Mouse (Mus musculus) heart, adult 9 months (tissue): ENCODE data around the gene Bard1.

Experiments used
- DNase-seq, 2 experiments: peaks; one replicate each; pipeline ENCODE4 v3.0.0; 2022; ENCODE audit warnings: low spot score in 2 of 2

Gene Bard1

DNA sequence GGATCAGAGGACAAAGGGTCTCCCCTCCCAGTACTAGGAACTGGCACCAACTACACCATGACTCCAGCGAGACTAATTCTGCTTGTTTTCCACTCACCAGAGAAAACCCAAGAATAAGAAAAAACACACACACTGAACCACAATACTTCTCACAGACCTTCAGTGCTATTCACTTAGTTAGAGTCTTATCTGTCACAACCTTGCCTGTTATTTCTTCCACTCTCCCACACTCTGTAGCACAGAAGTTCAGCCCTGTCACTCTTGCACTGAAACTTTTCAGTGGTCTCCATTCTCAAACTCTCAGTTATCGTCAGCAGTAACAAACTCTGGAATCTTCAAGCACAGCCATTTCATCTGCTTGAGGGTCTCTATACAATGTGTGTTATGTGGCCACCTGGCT is 50.2 kb downstream of the Bard1 start:
- no peak for DNase-seq

DNA sequence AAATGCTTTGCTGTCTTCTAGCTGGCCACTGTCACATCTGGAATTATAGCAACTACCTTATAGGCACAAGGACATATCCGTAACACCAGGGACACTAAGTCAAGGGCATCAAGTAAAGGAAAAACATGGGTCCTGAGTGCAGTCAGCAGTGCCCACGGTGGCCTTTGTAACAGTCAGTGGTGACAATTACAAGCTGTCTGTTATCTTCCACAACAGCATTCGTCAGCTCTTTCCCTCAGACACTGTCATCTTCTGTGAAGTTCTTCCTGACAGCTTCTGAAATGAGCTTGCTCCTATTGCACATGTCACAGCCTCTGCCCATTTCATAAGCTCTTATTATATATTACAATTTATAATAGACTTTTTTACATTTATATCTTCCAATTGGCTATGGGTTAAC is 50.7 kb downstream of the Bard1 start:
- DNase-seq: no peak

DNA sequence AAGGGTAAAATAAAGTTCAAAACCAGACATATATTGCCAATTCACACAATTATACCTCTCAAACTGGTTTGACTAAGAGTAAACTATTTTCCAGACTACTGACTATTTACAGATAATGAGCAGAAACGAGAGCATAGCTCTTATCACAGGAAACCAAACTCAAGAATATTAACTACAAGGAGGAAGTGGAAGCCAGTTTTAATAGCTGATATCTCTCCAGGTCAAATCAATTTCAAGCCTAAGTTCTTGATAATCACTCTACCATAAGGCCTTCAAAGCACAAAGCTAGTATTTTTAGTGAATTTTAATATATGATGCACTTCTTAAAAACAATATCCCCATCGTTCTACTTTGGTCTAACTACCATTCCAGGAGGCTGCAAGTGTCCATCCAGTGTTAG is 57.8 kb downstream of the Bard1 start:
- DNase-seq: no peak

DNA sequence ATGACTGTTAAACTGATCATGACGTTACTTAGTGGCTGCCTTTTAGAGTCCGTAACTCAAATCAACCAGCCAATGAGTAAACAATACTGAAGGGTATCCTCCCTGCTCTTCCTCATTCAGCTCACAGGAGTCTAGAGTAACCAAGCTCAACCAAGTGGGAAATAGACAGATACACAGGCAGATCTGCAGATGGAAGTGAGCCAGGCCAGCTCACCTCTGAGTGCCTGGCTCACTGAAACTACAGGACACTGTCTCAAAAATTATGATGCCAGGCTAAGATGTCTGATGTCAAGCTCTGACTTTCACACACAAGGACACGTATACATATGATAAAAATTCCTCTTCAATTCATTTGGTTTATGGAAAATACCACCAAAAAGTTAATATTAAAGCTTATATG is 59.0 kb downstream of the Bard1 start:
- DNase-seq: no peak

DNA sequence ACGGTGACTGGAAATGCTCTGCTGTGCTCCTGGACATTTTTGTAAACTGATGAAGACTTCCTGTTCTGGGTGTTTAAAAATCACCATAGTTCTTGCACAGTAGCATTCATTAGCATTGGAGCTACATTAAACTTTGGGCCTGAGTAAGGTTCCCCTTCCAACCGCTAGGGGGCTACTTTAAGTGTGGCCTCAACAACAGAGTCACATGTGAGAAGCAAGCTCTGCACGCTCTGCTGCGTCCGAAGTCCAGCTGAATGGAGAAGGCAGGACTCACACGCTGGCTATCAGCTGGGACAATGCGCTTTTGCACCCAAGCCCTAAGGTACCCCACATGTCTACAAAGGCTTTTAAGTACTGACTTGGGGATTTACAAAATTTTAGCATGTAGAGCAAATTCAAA is 65.9 kb downstream of the Bard1 start:
- DNase-seq: no peak

DNA sequence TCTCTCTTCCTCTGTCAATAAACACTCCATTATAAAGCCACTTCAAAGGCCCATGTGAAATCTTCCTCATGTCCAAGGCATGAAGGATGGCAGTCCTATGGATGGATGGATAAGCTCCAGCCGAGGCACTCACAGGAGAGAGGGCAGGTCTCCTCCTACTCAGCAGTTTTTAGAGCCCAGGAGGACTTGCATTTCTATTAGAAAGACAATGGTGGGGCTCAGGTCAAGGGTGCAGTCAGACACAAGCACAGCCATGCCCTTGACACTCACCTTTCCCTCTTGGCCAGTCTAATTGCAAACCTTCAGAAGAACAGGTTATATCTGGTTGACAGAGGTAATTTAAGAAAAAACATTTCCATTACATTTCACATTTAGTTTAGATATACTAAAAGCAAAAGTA is 67.4 kb downstream of the Bard1 start:
- DNase-seq: no peak

DNA sequence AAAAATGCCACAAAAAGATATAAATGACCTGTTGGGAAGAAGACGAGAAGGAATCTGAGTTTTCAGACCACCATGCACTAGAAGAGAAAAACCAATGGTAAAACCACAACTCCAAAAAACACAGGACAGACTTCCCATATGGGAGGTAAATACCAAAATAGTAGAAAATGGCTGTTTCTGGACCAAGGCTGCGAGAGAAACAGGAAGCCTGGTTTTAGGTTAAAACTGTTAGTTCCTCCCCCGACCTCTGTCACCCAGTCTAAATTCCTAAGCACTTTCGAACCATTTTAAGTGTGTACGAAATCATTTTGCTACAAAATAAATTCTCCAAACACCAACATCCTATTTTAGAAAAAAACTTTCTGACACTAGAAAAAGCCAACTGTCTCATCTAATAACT is 80.2 kb downstream of the Bard1 start:
- no peak for DNase-seq

DNA sequence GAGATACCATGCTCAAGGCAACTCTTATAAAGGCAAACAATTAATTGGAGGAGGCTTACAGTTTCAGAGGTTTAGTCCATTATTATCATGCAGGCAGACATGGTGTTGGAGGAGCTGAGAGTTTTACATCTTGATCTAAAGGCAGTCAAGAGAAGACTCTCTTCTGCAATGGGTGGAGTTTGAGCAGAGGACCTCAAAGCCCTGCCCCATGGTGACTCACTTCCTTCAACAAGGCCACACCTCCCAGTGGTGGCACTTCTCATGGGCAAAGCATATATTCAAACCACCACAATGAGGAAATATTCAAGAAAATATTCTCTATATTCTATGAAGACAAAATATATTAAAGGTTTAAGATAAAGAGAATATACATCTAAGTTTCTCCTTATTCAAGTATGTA is 88.6 kb downstream of the Bard1 start:
- DNase-seq: no peak

DNA sequence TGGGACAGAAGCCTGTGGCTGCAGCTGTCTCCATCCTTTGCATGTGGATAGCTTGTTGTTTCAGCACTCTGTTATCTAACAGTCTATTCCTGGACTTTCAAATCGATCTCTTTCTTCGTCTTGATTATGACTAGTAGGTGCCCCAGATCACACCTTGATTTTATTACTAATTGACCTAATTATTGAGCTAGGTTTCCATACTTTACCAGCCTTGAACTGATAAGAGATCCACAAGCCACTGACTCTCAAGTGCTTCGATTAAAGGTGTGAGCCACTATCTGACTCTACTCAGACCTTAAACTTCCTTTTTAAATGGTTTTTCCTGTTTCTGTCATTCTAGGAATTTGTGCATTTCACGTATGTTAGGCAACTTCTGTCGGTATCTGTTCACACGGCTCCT is 96.9 kb downstream of the Bard1 start:
- no peak for DNase-seq

DNA sequence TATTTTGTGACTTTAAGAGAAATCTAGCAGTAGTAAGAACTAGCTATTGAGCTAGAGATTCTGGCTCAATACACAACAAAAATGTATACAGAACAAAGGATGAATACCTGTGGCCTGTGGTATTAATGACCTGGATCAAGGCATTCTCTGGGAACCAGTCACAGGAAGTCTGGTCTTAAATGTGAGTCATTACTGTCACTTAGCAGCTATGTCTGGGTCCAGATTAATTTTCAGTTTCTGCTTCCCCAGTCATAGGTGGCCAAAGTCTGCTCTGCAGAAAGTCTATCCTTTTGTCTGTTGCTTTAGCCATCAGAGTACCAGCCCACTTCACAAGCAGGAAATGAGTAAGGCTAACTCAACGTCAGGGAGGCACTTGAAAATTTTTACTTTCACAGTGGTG is 98.8 kb downstream of the Bard1 start:
- no peak for DNase-seq

DNA sequence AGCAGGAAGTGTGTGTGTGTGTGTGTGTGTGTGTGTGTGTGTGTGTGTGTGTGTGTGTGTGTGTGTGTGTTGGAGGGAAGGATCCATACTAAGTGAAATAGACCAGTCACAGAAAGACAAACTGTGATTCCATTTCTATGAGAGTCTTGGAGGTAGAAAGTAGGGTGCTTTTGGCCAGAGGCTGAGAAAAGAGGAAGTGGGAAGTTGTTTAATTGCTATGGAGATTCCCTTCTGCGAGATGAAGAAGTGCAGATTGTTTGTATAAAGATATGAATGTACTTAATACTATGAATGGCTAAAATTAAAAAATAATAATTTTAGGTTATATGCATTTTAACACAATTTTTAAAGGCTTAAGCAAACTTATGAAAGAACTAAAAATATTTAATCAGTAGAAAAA is 99.2 kb downstream of the Bard1 start:
- no peak for DNase-seq

DNA sequence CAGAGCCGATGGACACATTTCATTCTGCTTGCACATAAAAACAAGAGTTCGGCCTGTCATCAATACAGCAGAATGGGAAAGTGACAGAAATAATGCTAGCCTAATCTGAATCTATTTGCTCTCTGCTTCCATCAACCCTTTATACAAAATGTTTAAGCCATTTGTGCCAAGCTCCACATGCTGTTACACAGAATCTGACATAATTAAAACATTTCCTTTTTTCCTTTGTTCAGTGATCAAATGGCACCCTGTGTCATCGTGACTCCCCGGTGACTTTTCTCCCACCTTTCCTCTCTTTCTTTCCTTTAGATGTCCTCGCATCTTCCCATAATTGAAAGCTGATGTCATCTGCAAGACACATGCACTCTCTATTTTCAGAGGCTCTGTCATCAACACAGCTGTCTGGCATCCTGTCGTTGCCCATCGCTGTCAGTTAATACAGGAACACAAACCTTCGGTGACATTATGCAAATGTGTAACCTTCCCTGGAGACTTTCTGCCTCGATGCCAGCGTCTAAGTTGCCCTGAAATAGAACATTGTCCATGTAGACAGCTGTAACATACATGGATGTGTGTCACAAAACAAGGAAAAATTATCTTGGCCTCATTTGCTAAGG is 105.5 kb downstream of the Bard1 start:
- DNase-seq: no peak

DNA sequence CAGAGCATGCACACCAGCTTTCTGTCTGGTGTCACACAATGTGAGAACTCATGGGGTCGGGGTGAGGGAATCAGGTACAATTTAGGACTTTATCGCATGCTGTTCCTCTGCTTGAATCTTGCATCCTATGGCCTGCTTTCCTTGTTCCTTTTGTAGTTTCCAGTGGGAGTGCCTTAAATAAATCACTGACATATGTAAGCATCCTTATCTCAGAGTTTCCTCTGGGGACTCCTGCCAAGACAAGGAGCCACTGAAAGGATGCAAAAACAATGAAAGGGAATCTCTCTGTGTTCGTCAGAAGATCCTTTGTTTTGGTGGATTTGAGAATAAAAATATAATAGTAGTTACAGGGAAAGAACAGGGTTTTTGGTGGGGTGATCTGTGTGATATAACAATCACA is 106.2 kb downstream of the Bard1 start:
- no peak for DNase-seq
